Mouse (Mus musculus): ENCODE measurements around the gene BC004004.
"Not testable (repeated sequence)": the region's sequence is repeated elsewhere in the genome, so short reads cannot be mapped to it uniquely, and the experiment has no call there.

BC004004 gene

GRCm38 (mm10) chr17:29297813-29298212 lies 29.2 kb downstream of the BC004004 start:
- in situ Hi-C loops (cut with MboI): no loop called here

GRCm38 (mm10) chr17:29299282-29299681 lies 30.7 kb downstream of the BC004004 start:
- in situ Hi-C loops (cut with MboI): no loop called here

- in situ Hi-C loops (cut with MboI): no loop called here
Measured at GRCm38 (mm10) chr17:29300926-29301325, 32.3 kb downstream of the BC004004 start.

GRCm38 (mm10) chr17:29301421-29301820 lies 32.8 kb downstream of the BC004004 start:
- in situ Hi-C loops (cut with MboI): no loop called here

GRCm38 (mm10) chr17:29302149-29302548 lies 33.6 kb downstream of the BC004004 start:
- in situ Hi-C loops (cut with MboI): no loop called here

GRCm38 (mm10) chr17:29303087-29303486 lies 34.5 kb downstream of the BC004004 start:
- in situ Hi-C loops (cut with MboI): no loop called here

GRCm38 (mm10) chr17:29303856-29304255 lies 35.3 kb downstream of the BC004004 start:
- in situ Hi-C loops (cut with MboI): no loop called here

GRCm38 (mm10) chr17:29304376-29305057 lies 35.9 kb downstream of the BC004004 start:
- in situ Hi-C loops (cut with MboI): no loop called here

- in situ Hi-C loops (cut with MboI): no loop called here
Measured at GRCm38 (mm10) chr17:29305058-29305806, 36.6 kb downstream of the BC004004 start.

GRCm38 (mm10) chr17:29305871-29306270 lies 37.3 kb downstream of the BC004004 start:
- in situ Hi-C loops (cut with MboI): no loop called here

GRCm38 (mm10) chr17:29310056-29310623 lies 41.6 kb downstream of the BC004004 start:
- in situ Hi-C loops (cut with MboI): no loop called here

- in situ Hi-C loops (cut with MboI): no loop called here
Measured at GRCm38 (mm10) chr17:29311602-29312001, 43.0 kb downstream of the BC004004 start.

GRCm38 (mm10) chr17:29312082-29312481 lies 43.5 kb downstream of the BC004004 start:
- in situ Hi-C loops (cut with MboI): no loop called here

- in situ Hi-C loops (cut with MboI): no loop called here
Measured at GRCm38 (mm10) chr17:29313300-29313699, 44.7 kb downstream of the BC004004 start.

GRCm38 (mm10) chr17:29315672-29316465 lies 47.3 kb downstream of the BC004004 start:
- in situ Hi-C loops (cut with MboI): no loop called here

GRCm38 (mm10) chr17:29316891-29317290 lies 48.3 kb downstream of the BC004004 start:
- in situ Hi-C loops (cut with MboI): no loop called here

GRCm38 (mm10) chr17:29317380-29317779 lies 48.8 kb downstream of the BC004004 start, which contains the start of gene Pi16:
Pi16 (plus strand) TSS chr17:29317680.
- in situ Hi-C loops (cut with MboI): not testable (repeated sequence)

- in situ Hi-C loops (cut with MboI): no loop called here
Measured at GRCm38 (mm10) chr17:29318731-29319250, 50.2 kb downstream of the BC004004 start.

- in situ Hi-C loops (cut with MboI): no loop called here
Measured at GRCm38 (mm10) chr17:29319476-29319875, 50.9 kb downstream of the BC004004 start.

- in situ Hi-C loops (cut with MboI): no loop called here
Measured at GRCm38 (mm10) chr17:29319881-29320639, 51.5 kb downstream of the BC004004 start.
